Mouse (Mus musculus): ENCODE data around the gene Scnn1g.

DNA sequence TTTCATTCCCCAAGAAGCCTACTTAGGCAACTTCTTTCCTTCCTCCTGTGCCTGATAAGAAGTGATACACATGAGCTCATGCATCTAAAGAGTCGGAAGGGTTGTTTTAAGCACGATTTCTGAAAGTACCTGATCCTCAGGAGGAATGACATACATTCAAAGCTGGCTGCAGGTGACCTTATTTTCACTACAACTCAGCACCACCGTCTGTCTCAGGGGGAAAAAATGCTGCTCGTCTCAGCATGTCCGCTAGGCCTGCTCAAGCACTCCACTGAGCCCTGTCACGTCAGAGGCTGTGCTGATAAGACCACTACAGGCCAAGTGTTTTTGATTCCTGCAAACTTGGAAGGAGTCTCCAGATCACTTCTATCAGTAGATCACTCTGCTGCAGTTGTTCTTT, 32.3 kb upstream of the Scnn1g start:
- no peak for TF ChIP-seq POLR2A (IDR thresholded peaks at IDR 0.05; ENCODE audit: insufficient read length, low read depth)
- no peak for TF ChIP-seq SRF (IDR thresholded peaks at IDR 0.05; ENCODE audit: control insufficient read depth, insufficient read length, low read depth)
- no peak for TF ChIP-seq MAX (IDR thresholded peaks at IDR 0.05; ENCODE audit: low read depth)
- no peak for TF ChIP-seq POLR2AphosphoS2 (IDR thresholded peaks at IDR 0.05; ENCODE audit: insufficient read length, low read depth)
- TF ChIP-seq E2F4 (IDR thresholded peaks at IDR 0.05; ENCODE audit: insufficient read depth): no peak
- no peak for TF ChIP-seq CEBPB (IDR thresholded peaks at IDR 0.05; ENCODE audit: insufficient read depth, poor library complexity, severe bottlenecking)
- no peak for TF ChIP-seq TCF3 (IDR thresholded peaks at IDR 0.05; ENCODE audit: insufficient read length, low read depth)
- no peak for TF ChIP-seq TCF12 (IDR thresholded peaks at IDR 0.05; ENCODE audit: insufficient read depth, poor library complexity, severe bottlenecking)
- TF ChIP-seq USF1 (IDR thresholded peaks at IDR 0.05; ENCODE audit: low read depth): no peak
